Mouse (Mus musculus) spleen, embryonic (tissue): ENCODE data around the gene Ctdnep1.

Experiments used
- CTCF ChIA-PET: fragments of 350-600 bp; sonication (Branson Sonifier 250); formaldehyde crosslinking; loops from one replicate; lab custom pipeline; 2022; lab: Charles Lee

Gene Ctdnep1

GRCm38 (mm10) chr11:70023481-70024150 is 42.7 kb downstream of the Ctdnep1 start:
- CTCF ChIA-PET = no interaction called here

- CTCF ChIA-PET = no interaction called here
Measured at GRCm38 (mm10) chr11:70024151-70024514, 43.2 kb downstream of the Ctdnep1 start.

- CTCF ChIA-PET = no interaction called here
Measured at GRCm38 (mm10) chr11:70026689-70027088, 45.7 kb downstream of the Ctdnep1 start.

- CTCF ChIA-PET = no interaction called here
Measured at GRCm38 (mm10) chr11:70027397-70027796, 46.4 kb downstream of the Ctdnep1 start.

- CTCF ChIA-PET = interaction anchor here (0.5 to 0.7 kb wide), 2 partner anchors 37 to 725 kb away, joined by 4 read pairs; no protein-coding TSS in a partner anchor
Measured at GRCm38 (mm10) chr11:70028401-70029129, 47.6 kb downstream of the Ctdnep1 start.

- CTCF ChIA-PET = no interaction called here
Measured at GRCm38 (mm10) chr11:70029130-70029801, 48.3 kb downstream of the Ctdnep1 start.

- CTCF ChIA-PET = no interaction called here
Measured at GRCm38 (mm10) chr11:70029829-70030550, 49.0 kb downstream of the Ctdnep1 start.

GRCm38 (mm10) chr11:70030651-70031320 is 49.8 kb downstream of the Ctdnep1 start:
- CTCF ChIA-PET = no interaction called here

GRCm38 (mm10) chr11:70031321-70031670 is 50.3 kb downstream of the Ctdnep1 start:
- CTCF ChIA-PET = no interaction called here

GRCm38 (mm10) chr11:70038174-70038573 is 57.2 kb downstream of the Ctdnep1 start:
- CTCF ChIA-PET = no interaction called here

GRCm38 (mm10) chr11:70039631-70040030 is 58.7 kb downstream of the Ctdnep1 start:
- CTCF ChIA-PET = no interaction called here

- CTCF ChIA-PET = no interaction called here
Measured at GRCm38 (mm10) chr11:70040184-70040583, 59.2 kb downstream of the Ctdnep1 start.
